Mouse (Mus musculus): ENCODE data around the gene Letmd1.

DNA sequence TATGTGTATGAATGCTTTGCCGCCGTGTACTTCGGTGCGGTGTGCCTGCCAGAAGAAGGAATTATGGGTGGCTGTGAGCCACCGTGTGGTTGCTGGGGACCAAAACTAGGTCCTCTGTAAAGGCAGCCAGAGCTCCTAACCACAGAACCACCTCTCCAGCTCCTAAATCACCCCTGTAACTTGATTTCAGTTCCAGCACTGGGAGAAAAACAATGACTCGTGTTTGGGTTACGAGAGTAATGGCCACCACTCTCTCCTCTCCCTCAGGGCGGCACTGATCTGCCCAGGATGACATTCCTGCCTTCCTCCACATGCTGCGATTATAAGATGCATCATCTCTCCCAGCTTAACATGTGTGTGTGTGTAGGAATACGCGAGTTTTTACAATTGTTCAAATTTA lies 41.2 kb downstream of the Letmd1 start:
- no peak for TF ChIP-seq CTCF (IDR thresholded peaks at IDR 0.05; ENCODE audit: low read depth, low read length)
- no peak for TF ChIP-seq POLR2A (IDR thresholded peaks at IDR 0.05; ENCODE audit: borderline replicate concordance, low read depth, low read length)
